Mouse (Mus musculus) heart, postnatal 0 days (tissue): ENCODE measurements at regions not wholly inside any gene's neighbourhood (a gene's known extent, or its start where the extent isn't known, plus 50 kb on each side); places are given as distances from the start of the nearest gene placed in this dataset.

ENCODE experiments used
- CTCF ChIP-seq: IDR thresholded peaks from 2 replicates; pipeline ENCODE4 v1.5.1; 2016; ENCODE audit warnings: antibody characterized with exemption, control low read depth, low read depth
- EP300 ChIP-seq: IDR thresholded peaks from 2 replicates; pipeline ENCODE4 v1.6.1; 2016; ENCODE audit warnings: antibody characterized with exemption, low read depth

DNA sequence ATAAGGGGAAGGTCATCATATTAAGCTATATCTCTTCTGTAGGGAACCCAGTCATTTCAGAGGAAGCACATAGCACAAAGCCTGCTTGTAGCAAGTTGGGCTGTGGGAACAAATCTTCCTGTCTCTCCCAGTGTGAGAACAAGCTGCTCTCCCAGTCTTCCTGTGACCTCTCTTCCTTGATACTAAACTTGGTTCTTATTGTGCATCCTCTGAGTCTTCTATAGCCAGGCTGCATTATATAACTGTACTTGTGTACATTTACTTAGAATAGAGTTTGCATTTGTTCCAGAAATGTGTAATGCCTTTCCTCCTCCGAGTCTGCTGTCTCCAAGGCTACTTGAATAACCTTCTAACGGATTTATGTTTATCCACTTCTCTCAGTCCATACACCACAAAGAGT lies 1021.7 kb downstream of the Brinp1 start:
- no peak for TF ChIP-seq CTCF
- no peak for TF ChIP-seq EP300
